Mouse (Mus musculus): ENCODE measurements around the gene Pphln1.

- TF ChIP-seq CTCF (IDR thresholded peaks at IDR 0.05) (no peak), POLR2A (IDR thresholded peaks at IDR 0.05; ENCODE audit: insufficient read depth, low read depth, low read length) (no peak), EP300 (IDR thresholded peaks at IDR 0.05; ENCODE audit: insufficient read depth, low read depth, low read length) (no peak)
Measured at GRCm38 (mm10) chr15:93485252-93485651, 87.1 kb downstream of the Pphln1 start.

Measured in heart, adult 2 months (tissue).